Mouse (Mus musculus): ENCODE results near the gene Rpl11. TPM values are rescaled to one million over a fixed set of nuclear protein-coding genes. Genes with fewer than 3 reads are reported as not detected.

Gene Rpl11
- polyA plus RNA-seq (2015; fragmentation: Illumina TruSeq; extraction: RNeasy Lipid Tissue Mini Kit (QIAGEN cat#74804); ENCODE audit: insufficient read depth, low read depth, low replicate concordance): 367 TPM

GRCm38 (mm10) chr4:136053247-136053596, at the start of gene Rpl11:
Gene Rpl11 (minus strand): TSS chr4:136053428.

GRCm38 (mm10) chr4:136021549-136022047, 31.6 kb downstream of the Rpl11 start, which contains the start of gene Eloa:
Gene Eloa (minus strand): TSS chr4:136021763.

GRCm38 (mm10) chr4:135986943-135987710, 66.1 kb downstream of the Rpl11 start, which contains the start of gene Pithd1:
Gene Pithd1 (minus strand): TSS chr4:135987264.

Other genes starting within 250 kb of the Rpl11 start
- 18.5 TPM for gene Srsf10, start 197.7 kb downstream of the Rpl11 start, polyA plus RNA-seq (2015; fragmentation: Illumina TruSeq; extraction: RNeasy Lipid Tissue Mini Kit (QIAGEN cat#74804); ENCODE audit: insufficient read depth, low read depth, low replicate concordance)
- gene Pnrc2, start 179.6 kb downstream of the Rpl11 start, polyA plus RNA-seq (2015; fragmentation: Illumina TruSeq; extraction: RNeasy Lipid Tissue Mini Kit (QIAGEN cat#74804); ENCODE audit: insufficient read depth, low read depth, low replicate concordance): 26.0 TPM
- gene Cnr2, start 158.0 kb downstream of the Rpl11 start, polyA plus RNA-seq (2015; fragmentation: Illumina TruSeq; extraction: RNeasy Lipid Tissue Mini Kit (QIAGEN cat#74804); ENCODE audit: insufficient read depth, low read depth, low replicate concordance): 0.20 TPM
- gene Fuca1, start 132.7 kb downstream of the Rpl11 start, polyA plus RNA-seq (2015; fragmentation: Illumina TruSeq; extraction: RNeasy Lipid Tissue Mini Kit (QIAGEN cat#74804); ENCODE audit: insufficient read depth, low read depth, low replicate concordance): 27.0 TPM
- 13.4 TPM for gene Hmgcl, start 107.0 kb downstream of the Rpl11 start, polyA plus RNA-seq (2015; fragmentation: Illumina TruSeq; extraction: RNeasy Lipid Tissue Mini Kit (QIAGEN cat#74804); ENCODE audit: insufficient read depth, low read depth, low replicate concordance)
- 15.9 TPM for gene Gale, start 89.7 kb downstream of the Rpl11 start, polyA plus RNA-seq (2015; fragmentation: Illumina TruSeq; extraction: RNeasy Lipid Tissue Mini Kit (QIAGEN cat#74804); ENCODE audit: insufficient read depth, low read depth, low replicate concordance)
- gene Lypla2, start 80.8 kb downstream of the Rpl11 start, polyA plus RNA-seq (2015; fragmentation: Illumina TruSeq; extraction: RNeasy Lipid Tissue Mini Kit (QIAGEN cat#74804); ENCODE audit: insufficient read depth, low read depth, low replicate concordance): 28.8 TPM
- 6.3 TPM for gene Pithd1, start 66.2 kb downstream of the Rpl11 start, polyA plus RNA-seq (2015; fragmentation: Illumina TruSeq; extraction: RNeasy Lipid Tissue Mini Kit (QIAGEN cat#74804); ENCODE audit: insufficient read depth, low read depth, low replicate concordance)
- gene Eloa, start 31.7 kb downstream of the Rpl11 start, polyA plus RNA-seq (2015; fragmentation: Illumina TruSeq; extraction: RNeasy Lipid Tissue Mini Kit (QIAGEN cat#74804); ENCODE audit: insufficient read depth, low read depth, low replicate concordance): 6.1 TPM
- gene Id3, start 90.1 kb upstream of the Rpl11 start, polyA plus RNA-seq (2015; fragmentation: Illumina TruSeq; extraction: RNeasy Lipid Tissue Mini Kit (QIAGEN cat#74804); ENCODE audit: insufficient read depth, low read depth, low replicate concordance): 40.0 TPM
- 0.87 TPM for gene E2f2, start 119.0 kb upstream of the Rpl11 start, polyA plus RNA-seq (2015; fragmentation: Illumina TruSeq; extraction: RNeasy Lipid Tissue Mini Kit (QIAGEN cat#74804); ENCODE audit: insufficient read depth, low read depth, low replicate concordance)
- 5.5 TPM for gene Asap3, start 152.9 kb upstream of the Rpl11 start, polyA plus RNA-seq (2015; fragmentation: Illumina TruSeq; extraction: RNeasy Lipid Tissue Mini Kit (QIAGEN cat#74804); ENCODE audit: insufficient read depth, low read depth, low replicate concordance)
- 8.2 TPM for gene Tcea3, start 194.3 kb upstream of the Rpl11 start, polyA plus RNA-seq (2015; fragmentation: Illumina TruSeq; extraction: RNeasy Lipid Tissue Mini Kit (QIAGEN cat#74804); ENCODE audit: insufficient read depth, low read depth, low replicate concordance)
- gene Zfp46, start 231.3 kb upstream of the Rpl11 start, polyA plus RNA-seq (2015; fragmentation: Illumina TruSeq; extraction: RNeasy Lipid Tissue Mini Kit (QIAGEN cat#74804); ENCODE audit: insufficient read depth, low read depth, low replicate concordance): 2.1 TPM

Measured in pancreas, adult 10 weeks (tissue).